Mouse (Mus musculus) common myeloid progenitor, adult 5-6 weeks (primary cell): ENCODE results near the gene Robo2. TPM values are rescaled to one million over a fixed set of nuclear protein-coding genes. Genes with fewer than 3 reads are reported as not detected.
"Not testable (repeated sequence)": the region's sequence is repeated elsewhere in the genome, so short reads cannot be mapped to it uniquely, and the experiment has no call there.

ENCODE experiments used
- ATAC-seq: replicated peaks from 2 replicates; pipeline ENCODE4 v1.8.0; 2016; ENCODE audit warnings: low read depth, mild to moderate bottlenecking, moderate TSS enrichment, inconsistent platforms; ENCODE audit not compliant: poor library complexity, severe bottlenecking
- total RNA-seq: library from RNA; stranded (forward); fragments of 200-1000, 187-1606 nt; gene quantifications from 2 replicates; pipeline ENCODE4 v1.2.3, GENCODE M21; 2017

Robo2 gene
- total RNA-seq, 1 experiment from 2014 or later: not detected

- no peak for ATAC-seq
Observed at GRCm38 (mm10) chr16:74092997-74093801, 318.4 kb downstream of the Robo2 start.

GRCm38 (mm10) chr16:74089951-74090350 is 321.7 kb downstream of the Robo2 start:
- ATAC-seq: no peak

- ATAC-seq: no peak
Observed at GRCm38 (mm10) chr16:74084188-74084587, 327.4 kb downstream of the Robo2 start.

- no peak for ATAC-seq
Observed at GRCm38 (mm10) chr16:74072671-74073070, 339.0 kb downstream of the Robo2 start.

- ATAC-seq: no peak
Observed at GRCm38 (mm10) chr16:74070628-74071027, 341.0 kb downstream of the Robo2 start.

GRCm38 (mm10) chr16:74065958-74066357 is 345.7 kb downstream of the Robo2 start:
- no peak for ATAC-seq

- ATAC-seq: no peak
Observed at GRCm38 (mm10) chr16:74061951-74062350, 349.7 kb downstream of the Robo2 start.

GRCm38 (mm10) chr16:74061479-74061878 is 350.1 kb downstream of the Robo2 start:
- ATAC-seq: no peak

GRCm38 (mm10) chr16:74056886-74057285 is 354.7 kb downstream of the Robo2 start:
- ATAC-seq: no peak

GRCm38 (mm10) chr16:74056210-74056609 is 355.4 kb downstream of the Robo2 start:
- ATAC-seq: no peak

- no peak for ATAC-seq
Observed at GRCm38 (mm10) chr16:74055061-74055751, 356.4 kb downstream of the Robo2 start.

GRCm38 (mm10) chr16:74049467-74049866 is 362.2 kb downstream of the Robo2 start:
- no peak for ATAC-seq

GRCm38 (mm10) chr16:74048980-74049379 is 362.6 kb downstream of the Robo2 start:
- ATAC-seq: no peak

- no peak for ATAC-seq
Observed at GRCm38 (mm10) chr16:74047232-74047631, 364.4 kb downstream of the Robo2 start.

- not testable (repeated sequence) for ATAC-seq
Observed at GRCm38 (mm10) chr16:74040797-74041196, 370.8 kb downstream of the Robo2 start.

GRCm38 (mm10) chr16:74027822-74028221 is 383.8 kb downstream of the Robo2 start:
- ATAC-seq: no peak

- ATAC-seq: no peak
Observed at GRCm38 (mm10) chr16:74022281-74022978, 389.2 kb downstream of the Robo2 start.

GRCm38 (mm10) chr16:74005767-74006166 is 405.9 kb downstream of the Robo2 start:
- no peak for ATAC-seq

- ATAC-seq: no peak
Observed at GRCm38 (mm10) chr16:74001331-74001730, 410.3 kb downstream of the Robo2 start.

GRCm38 (mm10) chr16:73991212-73991611 is 420.4 kb downstream of the Robo2 start:
- no peak for ATAC-seq

- no peak for ATAC-seq
Observed at GRCm38 (mm10) chr16:73969573-73969972, 442.1 kb downstream of the Robo2 start.
